Mouse (Mus musculus) limb, embryonic 14.5 days (tissue): ENCODE data around the gene Atg9b. TPM values are rescaled to one million over a fixed set of nuclear protein-coding genes. Genes with fewer than 3 reads are reported as not detected.

Experiments
- ATAC-seq: fragments of 200-750 bp; cut with Nextera tagmentation; 2 replicates; pipeline ENCODE4 v1.8.0; 2017; ENCODE audit warnings: low read depth, moderate number of reproducible peaks, moderate TSS enrichment; ENCODE audit not compliant: low FRiP score
- DNase-seq: peaks from one replicate; pipeline ENCODE4 v3.0.0-alpha.2; 2015; ENCODE audit warnings: low spot score
- H3K27ac ChIP-seq: fragments of 300-500 bp; sonication (generic); replicated peaks from 2 replicates; pipeline ENCODE4 v1.5.1; 2014; ENCODE audit warnings: low read depth, mild to moderate bottlenecking, low read length, moderate library complexity, mixed read lengths
- H3K27me3 ChIP-seq: fragments of 300-500 bp; sonication (generic); 2 replicates; pipeline ENCODE4 v1.6.1; 2014; ENCODE audit warnings: low read length, mixed read lengths; ENCODE audit not compliant: control insufficient read depth, insufficient read depth
- H3K36me3 ChIP-seq: fragments of 300-500 bp; sonication (generic); 2 replicates; pipeline ENCODE4 v1.6.1; 2014; ENCODE audit warnings: mild to moderate bottlenecking, low read length, moderate library complexity, mixed read lengths; ENCODE audit not compliant: control insufficient read depth, insufficient read depth
- H3K4me1 ChIP-seq: fragments of 300-500 bp; sonication (generic); 2 replicates; pipeline ENCODE4 v1.6.1; 2014; ENCODE audit warnings: antibody characterized with exemption, low read length, mixed read lengths; ENCODE audit not compliant: control insufficient read depth, insufficient read depth
- H3K4me2 ChIP-seq: fragments of 300-500 bp; sonication (generic); replicated peaks from 2 replicates; pipeline ENCODE4 v1.6.1; 2014; ENCODE audit warnings: low read depth, mild to moderate bottlenecking, low read length, moderate library complexity; ENCODE audit not compliant: severe bottlenecking
- H3K4me3 ChIP-seq: fragments of 300-500 bp; sonication (generic); replicated peaks from 2 replicates; pipeline ENCODE4 v1.5.1; 2014; ENCODE audit warnings: low read length
- H3K9ac ChIP-seq: fragments of 300-500 bp; sonication (generic); 2 replicates; pipeline ENCODE4 v1.6.1; 2014; ENCODE audit warnings: mild to moderate bottlenecking, low read depth, low read length, moderate library complexity; ENCODE audit not compliant: severe bottlenecking
- H3K9me3 ChIP-seq: fragments of 300-500 bp; sonication (generic); 2 replicates; pipeline ENCODE4 v1.6.1; 2016; ENCODE audit warnings: low read length; ENCODE audit not compliant: control insufficient read depth
- POLR2A ChIP-seq: fragments of 200-500 bp; IDR thresholded peaks from 2 replicates; pipeline ENCODE4 v1.8.0; 2012; ENCODE audit warnings: inconsistent platforms, mild to moderate bottlenecking, moderate library complexity, borderline replicate concordance; ENCODE audit not compliant: insufficient read depth, insufficient read length; ENCODE audit errors: extremely low read depth
- WGBS: fragments of 180-500 bp; shearing (Covaris S2); extraction: QIAGEN DNeasy Blood & Tissue Kit; methylation state at CpG from one replicate; pipeline ENCODE4 v1.1.7; 2014; 5-methylcytosine and 5-hydroxymethylcytosine counted together
- polyA plus RNA-seq, 2 experiments: library from polyadenylated mRNA; depleted of rRNA in 1 of 2; stranded (reverse) in 1 of 2; unstranded in 1 of 2; fragments of >200 nt; fragmentation: Nextera tagmentation in 1 of 2; extraction: Ambion mirVana in 1 of 2; gene quantifications; 2 replicates each; pipeline versions ENCODE4 v1.2.1 to v1.2.3; 2012 to 2014

Gene Atg9b
- polyA plus RNA-seq, 2 experiments = 1.3 to 1.7 TPM

GRCm38 (mm10) chr5:24374216-24374615, 17.7 kb downstream of the Atg9b start:
- Histone ChIP-seq H3K36me3 (no peaks in the 10 kb centered on the region), H3K9me3 (no peaks in the 10 kb centered on the region), H3K9ac (no peak overlapping the region), H3K27ac (no peak overlapping the region), H3K4me1 (no peaks in the 10 kb centered on the region), H3K4me3 (no peak overlapping the region), H3K27me3 (no peaks in the 10 kb centered on the region), H3K4me2 (no peak overlapping the region)
- WGBS = 73% methylated on average over 6 of the region's 6 CpGs
- peak; percentile 37 for DNase-seq
- no peak for ATAC-seq
- no peak for TF ChIP-seq POLR2A

- Histone ChIP-seq H3K27me3 (no peaks in the 10 kb centered on the region), H3K4me2 (no peak overlapping the region), H3K4me1 (no peaks in the 10 kb centered on the region), H3K27ac (no peak overlapping the region), H3K4me3 (no peak overlapping the region), H3K36me3 (no peaks in the 10 kb centered on the region), H3K9ac (no peak overlapping the region), H3K9me3 (no peaks in the 10 kb centered on the region)
- ATAC-seq (no peak), DNase-seq (no peak)
- TF ChIP-seq POLR2A = no peak
- 82% methylated on average over 5 of the region's 5 CpGs for WGBS
Observed at GRCm38 (mm10) chr5:24373807-24374206, 18.1 kb downstream of the Atg9b start.

GRCm38 (mm10) chr5:24369767-24370166, 22.2 kb downstream of the Atg9b start:
- Histone ChIP-seq H3K4me1 (no peaks in the 10 kb centered on the region), H3K27me3 (no peaks in the 10 kb centered on the region), H3K27ac (no peak overlapping the region), H3K9me3 (no peaks in the 10 kb centered on the region), H3K9ac (no peak overlapping the region), H3K4me2 (no peak overlapping the region), H3K4me3 (no peak overlapping the region), H3K36me3 (no peaks in the 10 kb centered on the region)
- WGBS = 83% methylated on average over 9 of the region's 9 CpGs
- DNase-seq (no peak), ATAC-seq (no peak)
- no peak for TF ChIP-seq POLR2A

- no peak for TF ChIP-seq POLR2A
- H3K27me3 ChIP-seq = no peaks in the 10 kb centered on the region
- no peak overlapping the region for H3K27ac ChIP-seq
- H3K4me1 ChIP-seq = no peaks in the 10 kb centered on the region
- ATAC-seq = no peak
- 81% methylated on average over 9 of the region's 9 CpGs for whole genome bisulfite sequencing
- no peak overlapping the region for H3K4me2 ChIP-seq
- no peaks in the 10 kb centered on the region for H3K36me3 ChIP-seq
- H3K9me3 ChIP-seq = no peaks in the 10 kb centered on the region
- H3K9ac ChIP-seq = no peak overlapping the region
- no peak overlapping the region for H3K4me3 ChIP-seq
- no peak for DNase-seq
Observed at GRCm38 (mm10) chr5:24366426-24366825, 25.5 kb downstream of the Atg9b start.

- Histone ChIP-seq H3K27ac (no peak overlapping the region), H3K36me3 (no peaks in the 10 kb centered on the region), H3K4me2 (no peak overlapping the region), H3K27me3 (no peaks in the 10 kb centered on the region), H3K4me3 (no peak overlapping the region), H3K9me3 (no peaks in the 10 kb centered on the region), H3K9ac (no peak overlapping the region), H3K4me1 (no peaks in the 10 kb centered on the region)
- ATAC-seq (no peak), DNase-seq (no peak)
- WGBS = 33% methylated on average over 5 of the region's 5 CpGs
- no peak for TF ChIP-seq POLR2A
Observed at GRCm38 (mm10) chr5:24365528-24365927, 26.4 kb downstream of the Atg9b start.

- DNase-seq (no peak), ATAC-seq (no peak)
- Histone ChIP-seq H3K27ac (no peak overlapping the region), H3K4me2 (no peak overlapping the region; the same call in 1 of the 2 replicates), H3K9ac (no peak overlapping the region), H3K4me3 (no peak overlapping the region), H3K4me1 (no peaks in the 10 kb centered on the region), H3K36me3 (no peaks in the 10 kb centered on the region), H3K27me3 (no peaks in the 10 kb centered on the region), H3K9me3 (no peaks in the 10 kb centered on the region)
- 76% methylated on average over 10 of the region's 10 CpGs for WGBS
- no peak for TF ChIP-seq POLR2A
Observed at GRCm38 (mm10) chr5:24364963-24365362, 27.0 kb downstream of the Atg9b start.
